Mouse (Mus musculus): ENCODE measurements at regions not wholly inside any gene's neighbourhood (a gene's known extent, or its start where the extent isn't known, plus 50 kb on each side); places are given as distances from the start of the nearest gene placed in this dataset.

- Histone ChIP-seq H3K36me3 (ENCODE audit: insufficient read depth, low read length) (no peaks in the 10 kb centered on the region), H3K9me3 (ENCODE audit: low read length) (no peaks in the 10 kb centered on the region), H3K27me3 (ENCODE audit: insufficient read depth, low read length) (no peaks in the 10 kb centered on the region), H3K4me3 (replicated peaks; ENCODE audit: low read length) (no peak overlapping the region), H3K4me1 (replicated peaks; ENCODE audit: low read depth, low read length) (no peaks in the 10 kb centered on the region)
- TF ChIP-seq CTCF (conservative IDR thresholded peaks at IDR 0.05; ENCODE audit: low read length) (no peak), POU5F1 (IDR thresholded peaks at IDR 0.05; ENCODE audit: borderline replicate concordance, low read length) (no peak), NANOG (IDR thresholded peaks at IDR 0.05; ENCODE audit: borderline replicate concordance, low read length) (no peak)
These were observed 381.5 kb downstream of the Kcnj3 start for GRCm38 (mm10) chr2:55817273-55817672.

- Histone ChIP-seq H3K27me3 (ENCODE audit: insufficient read depth, low read length) (no peaks in the 10 kb centered on the region), H3K4me1 (replicated peaks; ENCODE audit: low read depth, low read length) (no peaks in the 10 kb centered on the region), H3K9me3 (ENCODE audit: low read length) (no peaks in the 10 kb centered on the region), H3K36me3 (ENCODE audit: insufficient read depth, low read length) (no peaks in the 10 kb centered on the region), H3K4me3 (replicated peaks; ENCODE audit: low read length) (no peak overlapping the region)
- TF ChIP-seq CTCF (conservative IDR thresholded peaks at IDR 0.05; ENCODE audit: low read length) (no peak), NANOG (IDR thresholded peaks at IDR 0.05; ENCODE audit: borderline replicate concordance, low read length) (no peak), POU5F1 (IDR thresholded peaks at IDR 0.05; ENCODE audit: borderline replicate concordance, low read length) (no peak)
These were observed 382.4 kb downstream of the Kcnj3 start for GRCm38 (mm10) chr2:55818220-55818619.

GRCm38 (mm10) chr2:55822726-55823125, 387.0 kb downstream of the Kcnj3 start:
- Histone ChIP-seq H3K36me3 (ENCODE audit: insufficient read depth, low read length) (no peaks in the 10 kb centered on the region), H3K4me3 (replicated peaks; ENCODE audit: low read length) (no peak overlapping the region), H3K4me1 (replicated peaks; ENCODE audit: low read depth, low read length) (no peaks in the 10 kb centered on the region), H3K27me3 (ENCODE audit: insufficient read depth, low read length) (no peaks in the 10 kb centered on the region), H3K9me3 (ENCODE audit: low read length) (no peaks in the 10 kb centered on the region)
- TF ChIP-seq NANOG (IDR thresholded peaks at IDR 0.05; ENCODE audit: borderline replicate concordance, low read length) = no peak
- TF ChIP-seq POU5F1 (IDR thresholded peaks at IDR 0.05; ENCODE audit: borderline replicate concordance, low read length) = no peak
- no peak for TF ChIP-seq CTCF (conservative IDR thresholded peaks at IDR 0.05; ENCODE audit: low read length)

- TF ChIP-seq POU5F1 (IDR thresholded peaks at IDR 0.05; ENCODE audit: borderline replicate concordance, low read length) (no peak), NANOG (IDR thresholded peaks at IDR 0.05; ENCODE audit: borderline replicate concordance, low read length) (no peak), CTCF (conservative IDR thresholded peaks at IDR 0.05; ENCODE audit: low read length) (no peak)
These were observed 405.8 kb downstream of the Kcnj3 start for GRCm38 (mm10) chr2:55841521-55841920.

GRCm38 (mm10) chr2:55846832-55847382, 411.1 kb downstream of the Kcnj3 start:
- no peak overlapping the region for H3K4me3 ChIP-seq (replicated peaks; ENCODE audit: low read length)
- H3K36me3 ChIP-seq (ENCODE audit: insufficient read depth, low read length) = no peaks in the 10 kb centered on the region
- no peaks in the 10 kb centered on the region for H3K4me1 ChIP-seq (replicated peaks; ENCODE audit: low read depth, low read length)
- no peak for TF ChIP-seq POU5F1 (IDR thresholded peaks at IDR 0.05; ENCODE audit: borderline replicate concordance, low read length)
- TF ChIP-seq CTCF (conservative IDR thresholded peaks at IDR 0.05; ENCODE audit: low read length) = no peak
- TF ChIP-seq NANOG (IDR thresholded peaks at IDR 0.05; ENCODE audit: borderline replicate concordance, low read length) = no peak
- no peaks in the 10 kb centered on the region for H3K9me3 ChIP-seq (ENCODE audit: low read length)
- H3K27me3 ChIP-seq (ENCODE audit: insufficient read depth, low read length) = no peaks in the 10 kb centered on the region

More at GRCm38 (mm10) chr2:55841521-55841920, 405.8 kb downstream of the Kcnj3 start:
- H3K4me1 ChIP-seq (replicated peaks; ENCODE audit: low read depth, low read length) = no peaks in the 10 kb centered on the region
- H3K9me3 ChIP-seq (ENCODE audit: low read length) = no peaks in the 10 kb centered on the region
- H3K4me3 ChIP-seq (replicated peaks; ENCODE audit: low read length) = no peak overlapping the region
- no peaks in the 10 kb centered on the region for H3K27me3 ChIP-seq (ENCODE audit: insufficient read depth, low read length)
- no peaks in the 10 kb centered on the region for H3K36me3 ChIP-seq (ENCODE audit: insufficient read depth, low read length)

GRCm38 (mm10) chr2:55862479-55862878, 426.7 kb downstream of the Kcnj3 start:
- Histone ChIP-seq H3K36me3 (ENCODE audit: insufficient read depth, low read length) (no peaks in the 10 kb centered on the region), H3K4me3 (replicated peaks; ENCODE audit: low read length) (no peak overlapping the region), H3K9me3 (ENCODE audit: low read length) (no peaks in the 10 kb centered on the region), H3K4me1 (replicated peaks; ENCODE audit: low read depth, low read length) (no peaks in the 10 kb centered on the region), H3K27me3 (ENCODE audit: insufficient read depth, low read length) (no peaks in the 10 kb centered on the region)
- TF ChIP-seq CTCF (conservative IDR thresholded peaks at IDR 0.05; ENCODE audit: low read length) (no peak), POU5F1 (IDR thresholded peaks at IDR 0.05; ENCODE audit: borderline replicate concordance, low read length) (no peak), NANOG (IDR thresholded peaks at IDR 0.05; ENCODE audit: borderline replicate concordance, low read length) (no peak)

GRCm38 (mm10) chr2:55889976-55890375, 454.2 kb downstream of the Kcnj3 start:
- H3K27me3 ChIP-seq (ENCODE audit: insufficient read depth, low read length) = no peaks in the 10 kb centered on the region
- no peak for TF ChIP-seq POU5F1 (IDR thresholded peaks at IDR 0.05; ENCODE audit: borderline replicate concordance, low read length)
- no peak for TF ChIP-seq CTCF (conservative IDR thresholded peaks at IDR 0.05; ENCODE audit: low read length)
- no peak for TF ChIP-seq NANOG (IDR thresholded peaks at IDR 0.05; ENCODE audit: borderline replicate concordance, low read length)
- no peaks in the 10 kb centered on the region for H3K4me1 ChIP-seq (replicated peaks; ENCODE audit: low read depth, low read length)
- peaks cover 31% of the 10 kb centered on the region for H3K9me3 ChIP-seq (ENCODE audit: low read length)
- no peak overlapping the region for H3K4me3 ChIP-seq (replicated peaks; ENCODE audit: low read length)
- no peaks in the 10 kb centered on the region for H3K36me3 ChIP-seq (ENCODE audit: insufficient read depth, low read length)

GRCm38 (mm10) chr2:55892821-55893535, 457.2 kb downstream of the Kcnj3 start:
- no peak overlapping the region for H3K4me3 ChIP-seq (replicated peaks; ENCODE audit: low read length)
- no peaks in the 10 kb centered on the region for H3K36me3 ChIP-seq (ENCODE audit: insufficient read depth, low read length)
- H3K9me3 ChIP-seq (ENCODE audit: low read length) = peaks cover 28% of the 10 kb centered on the region
- no peaks in the 10 kb centered on the region for H3K27me3 ChIP-seq (ENCODE audit: insufficient read depth, low read length)
- H3K4me1 ChIP-seq (replicated peaks; ENCODE audit: low read depth, low read length) = no peaks in the 10 kb centered on the region
- no peak for TF ChIP-seq CTCF (conservative IDR thresholded peaks at IDR 0.05; ENCODE audit: low read length)
- TF ChIP-seq POU5F1 (IDR thresholded peaks at IDR 0.05; ENCODE audit: borderline replicate concordance, low read length) = no peak
- no peak for TF ChIP-seq NANOG (IDR thresholded peaks at IDR 0.05; ENCODE audit: borderline replicate concordance, low read length)

All from E14TG2a.4 (cell line).